Mouse (Mus musculus): ENCODE measurements at regions not wholly inside any gene's neighbourhood (a gene's known extent, or its start where the extent isn't known, plus 50 kb on each side); places are given as distances from the start of the nearest gene placed in this dataset.

DNA sequence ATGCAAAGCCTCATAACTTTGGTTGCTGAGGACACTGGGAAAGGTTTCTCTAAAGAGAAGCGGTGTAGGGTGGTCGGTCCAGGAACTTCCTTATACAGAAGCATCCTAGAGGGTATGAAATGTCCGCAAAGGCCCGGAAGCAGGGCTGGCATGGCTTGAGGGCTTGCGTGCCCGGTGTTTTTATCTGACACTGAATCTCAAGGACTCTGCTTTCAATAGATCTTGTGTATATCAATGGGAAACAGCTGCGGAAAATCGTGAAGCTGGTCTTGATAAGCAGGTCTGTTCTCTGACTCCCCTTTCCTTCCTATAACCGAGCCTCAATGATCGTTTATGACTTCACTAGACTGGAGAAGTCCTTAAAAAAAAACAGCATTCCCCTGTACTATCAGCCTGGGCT lies 580.4 kb upstream of the Gm19410 start:
- TF ChIP-seq EP300 (IDR thresholded peaks at IDR 0.05; ENCODE audit: low read depth) = no peak
- TF ChIP-seq CTCF (IDR thresholded peaks at IDR 0.05; ENCODE audit: low read depth) = no peak
